Mouse (Mus musculus) forebrain, embryonic 11.5 days (tissue): Measurements from ENCODE around the gene Pbx1. TPM values are rescaled to one million over a fixed set of nuclear protein-coding genes. Genes with fewer than 3 reads are reported as not detected.

Source experiments
- ATAC-seq: fragments of 200-750 bp; cut with Nextera tagmentation; replicated peaks from 2 replicates; pipeline ENCODE4 v1.8.0; 2017; ENCODE audit warnings: moderate TSS enrichment; ENCODE audit not compliant: low FRiP score
- DNase-seq: peaks from one replicate; pipeline ENCODE4 v3.0.0-alpha.2; 2017; ENCODE audit warnings: low spot score
- H3K27ac ChIP-seq: fragments of 300-500 bp; sonication (generic); 2 replicates; pipeline ENCODE4 v1.5.1; 2014; ENCODE audit warnings: low read depth, low read length
- H3K27me3 ChIP-seq: fragments of 300-500 bp; sonication (generic); 2 replicates; pipeline ENCODE4 v1.6.1; 2014; ENCODE audit warnings: mild to moderate bottlenecking, low read length, mixed read lengths; ENCODE audit not compliant: control insufficient read depth, insufficient read depth
- H3K36me3 ChIP-seq: fragments of 300-500 bp; sonication (generic); 2 replicates; pipeline ENCODE4 v1.6.1; 2014; ENCODE audit warnings: mild to moderate bottlenecking, low read length, moderate library complexity, mixed read lengths; ENCODE audit not compliant: control insufficient read depth, insufficient read depth
- H3K4me1 ChIP-seq: fragments of 300-500 bp; sonication (generic); replicated peaks from 2 replicates; pipeline ENCODE4 v1.6.1; 2014; ENCODE audit warnings: low read length, mixed read lengths; ENCODE audit not compliant: control insufficient read depth, insufficient read depth
- H3K4me2 ChIP-seq: fragments of 300-500 bp; sonication (generic); 2 replicates; pipeline ENCODE4 v1.6.1; 2014; ENCODE audit warnings: low read depth, mild to moderate bottlenecking, low read length, moderate library complexity, mixed read lengths; ENCODE audit not compliant: severe bottlenecking
- H3K4me3 ChIP-seq: fragments of 300-500 bp; sonication (generic); 2 replicates; pipeline ENCODE4 v1.5.1; 2014; ENCODE audit warnings: low read depth, low read length
- H3K9ac ChIP-seq: fragments of 300-500 bp; sonication (generic); 2 replicates; pipeline ENCODE4 v1.6.1; 2014; ENCODE audit warnings: low read length
- H3K9me3 ChIP-seq: fragments of 300-500 bp; sonication (generic); 2 replicates; pipeline ENCODE4 v1.6.1; 2016; ENCODE audit warnings: low read length, mixed read lengths; ENCODE audit not compliant: control insufficient read depth
- WGBS: fragments of 180-500 bp; shearing (Covaris S2); extraction: QIAGEN DNeasy Blood & Tissue Kit; methylation state at CpG from one replicate; pipeline ENCODE4 v1.1.7; 2014; 5-methylcytosine and 5-hydroxymethylcytosine counted together
- polyA plus RNA-seq: library from polyadenylated mRNA; unstranded; fragments of >200 nt; fragmentation: Nextera tagmentation; extraction: Ambion mirVana; gene quantifications from 2 replicates; pipeline ENCODE4 v1.2.1, GENCODE M21; 2014

The Pbx1 gene
- polyA plus RNA-seq, 1 experiment from 2014 or later = 51.1 TPM

- DNase-seq (no peak), ATAC-seq (no peak)
- 54% methylated on average over 7 of the region's 7 CpGs for WGBS
- no peaks in the 10 kb centered on the region for H3K9me3 ChIP-seq
- H3K27ac ChIP-seq = no peak overlapping the region
- no peak overlapping the region for H3K4me3 ChIP-seq
- H3K4me2 ChIP-seq = no peak overlapping the region
- H3K9ac ChIP-seq = no peak overlapping the region
- H3K36me3 ChIP-seq = no peaks in the 10 kb centered on the region
- H3K27me3 ChIP-seq = no peaks in the 10 kb centered on the region
- peaks cover 35% of the 10 kb centered on the region for H3K4me1 ChIP-seq
Measured at GRCm38 (mm10) chr1:168324306-168325085, 107.6 kb downstream of the Pbx1 start.

GRCm38 (mm10) chr1:168323436-168324108 lies 108.5 kb downstream of the Pbx1 start:
- Histone ChIP-seq H3K36me3 (no peaks in the 10 kb centered on the region), H3K9me3 (no peaks in the 10 kb centered on the region), H3K27ac (no peak overlapping the region), H3K4me3 (no peak overlapping the region), H3K9ac (no peak overlapping the region), H3K4me2 (no peak overlapping the region), H3K27me3 (no peaks in the 10 kb centered on the region), H3K4me1 (peaks cover 35% of the 10 kb centered on the region)
- no peak for DNase-seq
- no peak for ATAC-seq
- WGBS = 63% methylated on average over 12 of the region's 12 CpGs

GRCm38 (mm10) chr1:168322892-168323291 lies 109.2 kb downstream of the Pbx1 start:
- Histone ChIP-seq H3K4me2 (no peak overlapping the region), H3K9ac (no peak overlapping the region), H3K9me3 (no peaks in the 10 kb centered on the region), H3K36me3 (no peaks in the 10 kb centered on the region), H3K4me3 (no peak overlapping the region), H3K27ac (no peak overlapping the region), H3K4me1 (peaks cover 31% of the 10 kb centered on the region), H3K27me3 (no peaks in the 10 kb centered on the region)
- DNase-seq = no peak
- WGBS = 95% methylated on average over 1 of the region's 1 CpGs
- no peak for ATAC-seq

GRCm38 (mm10) chr1:168319695-168320094 lies 112.4 kb downstream of the Pbx1 start:
- no peak overlapping the region for H3K4me3 ChIP-seq
- peaks cover 9% of the 10 kb centered on the region for H3K4me1 ChIP-seq
- DNase-seq (no peak), ATAC-seq (no peak)
- no peak overlapping the region for H3K4me2 ChIP-seq
- WGBS = 87% methylated on average over 5 of the region's 5 CpGs
- no peak overlapping the region for H3K27ac ChIP-seq
- no peaks in the 10 kb centered on the region for H3K36me3 ChIP-seq
- H3K27me3 ChIP-seq = no peaks in the 10 kb centered on the region
- H3K9ac ChIP-seq = no peak overlapping the region
- H3K9me3 ChIP-seq = no peaks in the 10 kb centered on the region

- no peak for DNase-seq
- H3K4me2 ChIP-seq = no peak overlapping the region
- H3K9me3 ChIP-seq = no peaks in the 10 kb centered on the region
- WGBS = 71% methylated on average over 13 of the region's 13 CpGs
- ATAC-seq = no peak
- no peak overlapping the region for H3K4me3 ChIP-seq
- no peak overlapping the region for H3K27ac ChIP-seq
- H3K27me3 ChIP-seq = no peaks in the 10 kb centered on the region
- H3K9ac ChIP-seq = no peak overlapping the region
- peaks cover 6% of the 10 kb centered on the region for H3K4me1 ChIP-seq
- no peaks in the 10 kb centered on the region for H3K36me3 ChIP-seq
Measured at GRCm38 (mm10) chr1:168318899-168319469, 113.1 kb downstream of the Pbx1 start.

GRCm38 (mm10) chr1:168313772-168314171 lies 118.3 kb downstream of the Pbx1 start:
- no peaks in the 10 kb centered on the region for H3K9me3 ChIP-seq
- ATAC-seq (no peak), DNase-seq (no peak)
- no peaks in the 10 kb centered on the region for H3K27me3 ChIP-seq
- H3K4me1 ChIP-seq = peaks cover 7% of the 10 kb centered on the region; the same call in 1 of the 2 replicates
- H3K27ac ChIP-seq = no peak overlapping the region
- H3K4me2 ChIP-seq = no peak overlapping the region
- no peak overlapping the region for H3K9ac ChIP-seq
- H3K4me3 ChIP-seq = no peak overlapping the region
- H3K36me3 ChIP-seq = no peaks in the 10 kb centered on the region

- WGBS = 87% methylated on average over 7 of the region's 7 CpGs
- H3K4me3 ChIP-seq = no peak overlapping the region
- H3K27ac ChIP-seq = no peak overlapping the region
- no peak for ATAC-seq
- H3K4me2 ChIP-seq = no peak overlapping the region
- peaks cover 14% of the 10 kb centered on the region for H3K4me1 ChIP-seq
- no peaks in the 10 kb centered on the region for H3K36me3 ChIP-seq
- H3K9ac ChIP-seq = no peak overlapping the region
- no peaks in the 10 kb centered on the region for H3K9me3 ChIP-seq
- DNase-seq = no peak
- no peaks in the 10 kb centered on the region for H3K27me3 ChIP-seq
Measured at GRCm38 (mm10) chr1:168312710-168313447, 119.2 kb downstream of the Pbx1 start.

GRCm38 (mm10) chr1:168309101-168309521 lies 123.0 kb downstream of the Pbx1 start:
- DNase-seq = no peak
- H3K9ac ChIP-seq = no peak overlapping the region
- no peaks in the 10 kb centered on the region for H3K36me3 ChIP-seq
- H3K4me1 ChIP-seq = peaks cover 17% of the 10 kb centered on the region
- H3K27me3 ChIP-seq = no peaks in the 10 kb centered on the region
- ATAC-seq = no peak
- 0 out of 2 replicates have a peak overlapping the region, but pooled peaks have one; percentile 37 for H3K27ac ChIP-seq
- no peak overlapping the region for H3K4me3 ChIP-seq
- 75% methylated on average over 8 of the region's 8 CpGs for WGBS
- no peaks in the 10 kb centered on the region for H3K9me3 ChIP-seq
- no peak overlapping the region for H3K4me2 ChIP-seq
